Mouse (Mus musculus) embryonic facial prominence, embryonic 13.5 days (tissue): ENCODE data around the gene Arhgef26. TPM values are rescaled to one million over a fixed set of nuclear protein-coding genes. Genes with fewer than 3 reads are reported as not detected.
A peak's percentile ranks its signal among the peaks of the same experiment; 100 is the strongest.

ENCODE experiments used
- ATAC-seq: fragments of 200-750 bp; cut with Nextera tagmentation; 2 replicates; pipeline ENCODE4 v1.8.0; 2017; ENCODE audit warnings: low read depth; ENCODE audit not compliant: insufficient number of reproducible peaks, insufficient read depth, low FRiP score, low TSS enrichment
- H3K27ac ChIP-seq: fragments of 300-500 bp; sonication (generic); 2 replicates; pipeline ENCODE4 v1.5.1; 2015; ENCODE audit warnings: moderate library complexity, mild to moderate bottlenecking, inconsistent platforms
- H3K27me3 ChIP-seq: fragments of 300-500 bp; sonication (generic); 2 replicates; pipeline ENCODE4 v1.6.1; 2015; ENCODE audit warnings: mild to moderate bottlenecking, inconsistent platforms
- H3K36me3 ChIP-seq: fragments of 300-500 bp; sonication (generic); 2 replicates; pipeline ENCODE4 v1.6.1; 2015; ENCODE audit warnings: mild to moderate bottlenecking, inconsistent platforms
- H3K4me1 ChIP-seq: fragments of 300-500 bp; sonication (generic); 2 replicates; pipeline ENCODE4 v1.6.1; 2015; ENCODE audit warnings: inconsistent platforms
- H3K4me2 ChIP-seq: fragments of 300-500 bp; sonication (generic); 2 replicates; pipeline ENCODE4 v1.6.1; 2015; ENCODE audit warnings: moderate library complexity, mild to moderate bottlenecking, inconsistent platforms
- H3K4me3 ChIP-seq: fragments of 300-500 bp; sonication (generic); 2 replicates; pipeline ENCODE4 v1.5.1; 2015; ENCODE audit warnings: mild to moderate bottlenecking, inconsistent platforms
- H3K9ac ChIP-seq: fragments of 300-500 bp; sonication (generic); 2 replicates; pipeline ENCODE4 v1.6.1; 2015; ENCODE audit warnings: mild to moderate bottlenecking, inconsistent platforms
- H3K9me3 ChIP-seq: fragments of 300-500 bp; sonication (generic); 2 replicates; pipeline ENCODE4 v1.6.1; 2016; ENCODE audit warnings: inconsistent platforms
- WGBS: fragments of 180-500 bp; shearing (Covaris S2); methylation state at CpG from one replicate; pipeline ENCODE4 v1.1.7; 2015; ENCODE audit warnings: mixed read lengths; 5-methylcytosine and 5-hydroxymethylcytosine counted together
- polyA plus RNA-seq: library from polyadenylated mRNA; unstranded; fragments of >200 nt; fragmentation: Nextera tagmentation; extraction: Ambion mirVana; gene quantifications from 2 replicates; pipeline ENCODE4 v1.2.1, GENCODE M21; 2015

Gene Arhgef26
- 14.4 and 17.9 TPM in 2 replicates for polyA plus RNA-seq

DNA sequence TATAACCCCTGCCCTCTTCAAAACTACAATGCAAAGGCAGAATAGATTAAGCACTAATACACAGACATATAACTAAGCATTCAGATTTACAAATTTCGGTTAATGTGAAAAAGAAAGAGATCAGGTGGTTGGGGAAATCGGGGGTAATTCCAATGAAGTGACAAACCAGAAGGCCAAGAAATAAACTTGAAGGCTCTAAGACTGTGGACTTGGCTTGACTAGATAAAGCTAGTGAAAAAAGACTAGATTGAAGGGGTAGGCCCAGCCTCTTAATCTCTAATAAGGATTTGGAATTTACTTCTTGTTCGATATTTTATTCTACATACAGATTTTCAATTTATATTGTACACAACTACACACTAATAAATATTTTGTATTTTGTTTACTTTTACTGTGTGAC lies at the start of gene Arhgef26:
Gene Arhgef26 (plus strand): TSS at position 301 of the 400 bp plus-strand sequence.
- Histone ChIP-seq H3K27me3 (peaks cover 12% of the 10 kb centered on the region; the same call in 1 of the 2 replicates), H3K4me2 (peak within 1 kb of the TSS; percentile 87), H3K9ac (peak within 1 kb of the TSS; percentile 87), H3K4me1 (peaks cover 11% of the 10 kb centered on the region; the same call in 1 of the 2 replicates), H3K4me3 (peak within 1 kb of the TSS; percentile 79), H3K36me3 (no peaks in the 10 kb centered on the region), H3K9me3 (no peaks in the 10 kb centered on the region), H3K27ac (peak within 1 kb of the TSS; percentile 22)
- no peak for ATAC-seq
- WGBS: 82% methylated on average over 3 of the region's 3 CpGs

DNA sequence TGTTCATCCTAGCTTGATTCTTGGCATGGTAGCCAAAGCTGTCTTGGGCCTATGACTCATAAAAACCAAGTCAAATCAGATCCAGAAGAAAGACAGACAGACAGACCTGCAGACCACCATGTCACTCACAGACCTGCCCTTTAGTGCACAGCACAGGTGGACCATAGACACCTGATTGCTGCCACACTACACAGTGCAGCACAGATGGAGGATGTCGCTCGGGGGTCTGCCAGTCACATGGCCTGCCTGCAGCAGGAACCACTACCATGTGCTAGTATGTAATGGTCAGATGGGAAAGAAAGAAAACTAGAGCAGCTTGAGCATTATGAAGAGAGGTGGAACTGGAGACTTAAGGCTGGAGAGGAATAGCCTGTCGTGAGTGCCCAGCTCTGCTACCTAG lies 27.7 kb upstream of the Arhgef26 start:
- Histone ChIP-seq H3K9ac (no peak overlapping the region), H3K4me2 (no peak overlapping the region), H3K27me3 (no peaks in the 10 kb centered on the region), H3K36me3 (no peaks in the 10 kb centered on the region), H3K27ac (no peak overlapping the region), H3K4me1 (no peaks in the 10 kb centered on the region), H3K9me3 (no peaks in the 10 kb centered on the region), H3K4me3 (no peak overlapping the region)
- no peak for ATAC-seq
- WGBS: 88% methylated on average over 3 of the region's 3 CpGs

DNA sequence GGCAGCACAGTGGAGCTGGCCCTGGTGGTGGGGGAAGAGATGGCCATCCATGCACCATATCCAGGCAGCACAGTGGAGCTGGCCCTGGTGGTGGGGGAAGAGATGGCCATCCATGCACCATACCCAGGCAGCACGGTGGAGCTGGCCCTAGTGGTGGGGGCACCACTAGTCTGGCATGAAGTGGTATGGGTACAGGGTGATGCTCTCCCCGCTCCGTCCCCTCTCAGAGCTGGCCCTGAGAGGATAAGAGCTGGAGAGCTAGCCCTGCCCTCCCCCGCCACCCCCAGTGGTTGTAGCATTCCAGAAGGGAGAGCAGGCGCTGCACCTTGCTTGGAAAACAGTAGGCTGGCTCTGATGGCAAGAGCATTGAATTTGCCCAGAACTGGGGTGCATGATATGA lies 26.9 kb upstream of the Arhgef26 start:
- H3K4me3 ChIP-seq: no peak overlapping the region
- 97% methylated on average over 5 of the region's 5 CpGs for WGBS
- H3K36me3 ChIP-seq: no peaks in the 10 kb centered on the region
- ATAC-seq: no peak
- no peaks in the 10 kb centered on the region for H3K9me3 ChIP-seq
- no peak overlapping the region for H3K9ac ChIP-seq
- no peaks in the 10 kb centered on the region for H3K27me3 ChIP-seq
- no peaks in the 10 kb centered on the region for H3K4me1 ChIP-seq
- H3K4me2 ChIP-seq: no peak overlapping the region
- H3K27ac ChIP-seq: no peak overlapping the region

DNA sequence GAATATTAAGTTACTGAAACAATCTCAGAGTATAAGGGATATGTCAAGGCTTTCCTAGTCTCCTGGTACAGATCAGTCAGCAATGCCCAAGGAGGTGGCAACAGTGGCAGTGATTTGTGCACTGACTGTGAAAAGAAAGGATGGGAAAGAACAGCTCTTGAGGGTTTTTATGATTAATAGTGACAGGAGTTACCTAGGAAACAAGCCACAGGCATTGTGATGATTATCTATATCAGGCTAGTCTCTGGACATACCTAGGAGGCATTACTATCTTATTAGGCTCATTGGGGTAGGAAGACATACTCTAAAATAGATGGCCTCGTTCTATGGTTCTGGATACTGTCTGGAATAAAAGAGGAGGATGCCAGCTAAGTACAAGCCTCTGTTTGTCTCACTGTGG lies 13.4 kb upstream of the Arhgef26 start:
- no peaks in the 10 kb centered on the region for H3K9me3 ChIP-seq
- no peak overlapping the region for H3K27ac ChIP-seq
- ATAC-seq: no peak
- H3K36me3 ChIP-seq: no peaks in the 10 kb centered on the region
- 68% methylated on average over 1 of the region's 1 CpGs for whole genome bisulfite sequencing
- no peaks in the 10 kb centered on the region for H3K27me3 ChIP-seq
- H3K9ac ChIP-seq: no peak overlapping the region
- no peaks in the 10 kb centered on the region for H3K4me1 ChIP-seq
- H3K4me3 ChIP-seq: no peak overlapping the region
- no peak overlapping the region for H3K4me2 ChIP-seq

DNA sequence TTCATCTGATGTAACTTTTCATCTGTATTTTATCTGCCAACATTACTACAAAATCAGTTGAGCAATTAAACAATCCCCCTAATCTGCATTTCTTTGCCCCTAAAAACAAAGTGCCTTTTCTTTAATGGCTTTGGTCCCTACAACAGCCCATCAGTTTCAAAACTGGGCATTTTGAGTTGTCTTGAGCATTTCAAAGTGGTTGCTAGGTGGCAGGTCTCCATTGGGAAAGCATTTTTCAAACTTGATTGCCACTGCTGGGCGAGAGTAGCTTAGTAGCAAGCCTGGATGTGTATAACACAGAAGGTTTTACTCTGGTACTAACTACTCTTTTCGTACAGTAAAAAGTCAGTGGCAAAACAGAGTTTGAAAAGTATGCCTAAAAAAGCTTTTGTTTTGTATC lies 10.2 kb upstream of the Arhgef26 start:
- WGBS: 74% methylated on average over 2 of the region's 2 CpGs

DNA sequence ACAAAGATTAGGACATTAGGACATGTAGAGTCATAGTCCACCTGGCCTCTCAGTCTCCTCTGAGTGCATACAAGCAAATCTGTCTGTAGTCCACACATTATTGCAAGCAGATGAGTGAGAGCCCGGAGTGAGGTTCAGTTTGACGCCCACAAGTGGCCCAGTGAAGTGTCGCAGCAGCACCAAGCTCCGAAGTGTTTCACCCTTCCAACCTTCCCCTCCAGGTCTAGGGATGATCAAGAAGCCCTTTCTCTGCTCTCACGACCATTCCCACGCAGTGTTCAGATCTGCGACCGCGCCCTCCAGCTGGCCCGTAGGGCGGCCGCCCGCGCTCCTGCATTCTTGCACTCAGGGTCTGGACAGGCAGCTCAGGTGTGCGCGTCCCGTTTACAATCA lies 313 bp downstream of the Arhgef26 start:
- H3K9ac ChIP-seq: peak overlapping the region; percentile 87
- peaks cover 11% of the 10 kb centered on the region; the same call in 1 of the 2 replicates for H3K4me1 ChIP-seq
- H3K27me3 ChIP-seq: peaks cover 12% of the 10 kb centered on the region; the same call in 1 of the 2 replicates
- no peaks in the 10 kb centered on the region; the same call in 1 of the 2 replicates for H3K36me3 ChIP-seq
- 1% methylated on average over 17 of the region's 17 CpGs for WGBS
- H3K4me2 ChIP-seq: peak overlapping the region; percentile 87
- H3K27ac ChIP-seq: no peak overlapping the region
- no peak for ATAC-seq
- no peaks in the 10 kb centered on the region for H3K9me3 ChIP-seq
- H3K4me3 ChIP-seq: peak overlapping the region; percentile 79

More for the DNA sequence above, 10.2 kb upstream of the Arhgef26 start:
- Histone ChIP-seq H3K27ac (no peak overlapping the region), H3K9me3 (no peaks in the 10 kb centered on the region), H3K9ac (no peak overlapping the region), H3K4me3 (no peak overlapping the region), H3K27me3 (no peaks in the 10 kb centered on the region), H3K36me3 (no peaks in the 10 kb centered on the region), H3K4me2 (no peak overlapping the region), H3K4me1 (no peaks in the 10 kb centered on the region)
- no peak for ATAC-seq

DNA sequence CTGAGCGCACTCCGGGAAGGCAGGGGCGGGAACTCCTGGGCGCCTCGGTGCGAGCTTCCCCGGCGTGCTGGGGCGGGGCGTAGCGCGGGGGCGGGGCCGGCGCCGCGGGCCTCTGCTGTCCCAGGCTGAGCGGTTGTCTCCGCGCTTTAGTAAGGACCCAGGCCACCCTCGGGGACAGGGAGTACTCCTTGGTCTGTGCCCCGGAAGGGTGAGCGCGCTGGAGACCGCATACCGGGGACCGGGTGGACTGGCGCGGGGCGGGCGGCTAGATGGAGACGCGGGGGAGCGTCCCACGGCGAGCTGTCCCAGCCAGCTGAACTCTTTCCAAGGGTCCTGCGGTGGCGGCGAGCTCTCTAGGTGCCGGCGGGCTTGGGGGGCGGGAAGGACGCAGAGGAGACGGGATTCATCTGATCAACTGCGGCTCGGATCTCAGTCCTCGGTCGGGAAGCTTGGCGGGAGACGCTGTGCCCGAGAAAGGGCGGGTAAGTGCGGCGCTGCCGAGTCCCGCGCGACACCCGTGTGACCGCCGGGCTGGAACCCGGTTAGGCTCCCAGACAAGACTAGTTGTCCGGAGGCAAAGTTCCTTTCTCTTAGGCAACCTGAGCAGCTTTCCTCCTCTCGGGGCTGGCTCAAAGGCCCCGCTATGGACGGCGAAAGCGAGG lies 841 bp downstream of the Arhgef26 start:
- Histone ChIP-seq H3K27me3 (peaks cover 12% of the 10 kb centered on the region; the same call in 1 of the 2 replicates), H3K36me3 (no peaks in the 10 kb centered on the region; the same call in 1 of the 2 replicates), H3K9me3 (no peaks in the 10 kb centered on the region), H3K27ac (peak overlapping the region; percentile 22), H3K9ac (peak overlapping the region; percentile 87), H3K4me3 (peak overlapping the region; percentile 79), H3K4me1 (peaks cover 11% of the 10 kb centered on the region; the same call in 1 of the 2 replicates), H3K4me2 (peak overlapping the region; percentile 87)
- peak; percentile 89 for ATAC-seq
- under 1% methylated on average over 66 of the region's 68 CpGs for WGBS

DNA sequence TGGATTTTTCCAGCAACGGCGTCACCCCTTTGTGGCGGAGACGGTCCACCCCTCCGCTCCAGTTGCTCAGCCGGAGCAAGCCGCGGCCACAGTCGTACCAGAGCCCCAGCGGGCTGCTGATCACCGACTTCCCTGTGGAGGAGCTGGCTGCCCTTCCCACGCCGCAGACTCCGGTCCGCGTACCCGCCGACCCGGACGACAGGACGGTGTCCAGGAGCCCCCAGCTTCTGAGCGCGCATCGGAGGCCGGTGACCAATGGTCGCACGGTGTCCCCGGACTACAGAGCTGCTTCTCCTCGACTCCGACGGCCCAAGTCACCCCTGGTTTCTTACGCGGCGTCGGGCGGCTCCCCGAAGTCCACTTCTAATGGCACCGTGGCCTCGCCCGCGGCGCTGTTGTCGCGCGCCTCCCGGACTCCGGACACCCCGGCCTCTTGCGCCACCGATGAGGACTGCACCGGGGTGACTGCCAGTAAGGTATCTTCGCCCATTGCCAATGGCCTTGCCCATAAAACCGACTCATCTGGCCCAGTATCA lies 1.4 kb downstream of the Arhgef26 start:
- ATAC-seq: 0 out of 2 replicates have a peak, but pooled peaks have one; percentile 28
- Histone ChIP-seq H3K36me3 (no peaks in the 10 kb centered on the region; the same call in 1 of the 2 replicates), H3K4me1 (peaks cover 11% of the 10 kb centered on the region; the same call in 1 of the 2 replicates), H3K27me3 (peaks cover 12% of the 10 kb centered on the region; the same call in 1 of the 2 replicates), H3K27ac (peak overlapping the region; percentile 22; the same call in 1 of the 2 replicates), H3K9ac (peak overlapping the region; percentile 87), H3K4me2 (peak overlapping the region; percentile 87), H3K4me3 (peak overlapping the region; percentile 79), H3K9me3 (no peaks in the 10 kb centered on the region)
- WGBS: 0% methylated on average over 53 of the region's 53 CpGs

DNA sequence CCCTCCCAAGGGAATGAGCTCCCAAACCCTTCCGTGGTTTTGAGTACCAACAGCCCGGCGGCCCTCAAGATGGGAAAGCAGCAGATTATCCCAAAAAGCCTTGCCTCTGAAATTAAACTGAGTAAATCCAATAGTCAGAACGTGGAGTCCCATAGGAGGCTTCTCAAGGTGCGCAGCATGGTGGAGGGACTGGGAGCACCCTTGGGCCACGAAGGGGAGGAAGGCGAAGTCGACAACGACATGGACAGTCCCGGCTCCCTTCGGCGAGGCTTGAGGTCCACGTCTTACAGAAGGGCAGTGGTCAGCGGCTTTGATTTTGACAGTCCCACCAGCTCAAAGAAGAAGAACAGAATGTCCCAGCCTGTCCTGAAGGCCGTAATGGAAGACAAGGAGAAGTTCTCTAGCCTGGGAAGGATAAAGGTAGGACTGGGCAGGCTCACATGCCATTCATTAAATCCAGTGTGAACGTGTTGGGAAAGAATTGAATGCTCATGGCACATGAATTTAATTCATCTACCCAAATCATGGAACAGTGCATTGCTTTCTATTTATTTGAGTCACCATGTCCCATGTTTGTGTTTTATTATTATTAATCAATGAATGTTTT lies 2.1 kb downstream of the Arhgef26 start:
- WGBS: 8% methylated on average over 16 of the region's 16 CpGs
- ATAC-seq: no peak
- H3K4me2 ChIP-seq: peak overlapping the region; percentile 87
- H3K27me3 ChIP-seq: peaks cover 12% of the 10 kb centered on the region; the same call in 1 of the 2 replicates
- peak overlapping the region; percentile 87 for H3K9ac ChIP-seq
- peaks cover 3% of the 10 kb centered on the region; the same call in 1 of the 2 replicates for H3K36me3 ChIP-seq
- peak overlapping the region; percentile 79 for H3K4me3 ChIP-seq
- peaks cover 11% of the 10 kb centered on the region; the same call in 1 of the 2 replicates for H3K4me1 ChIP-seq
- H3K9me3 ChIP-seq: no peaks in the 10 kb centered on the region
- no peak overlapping the region for H3K27ac ChIP-seq

DNA sequence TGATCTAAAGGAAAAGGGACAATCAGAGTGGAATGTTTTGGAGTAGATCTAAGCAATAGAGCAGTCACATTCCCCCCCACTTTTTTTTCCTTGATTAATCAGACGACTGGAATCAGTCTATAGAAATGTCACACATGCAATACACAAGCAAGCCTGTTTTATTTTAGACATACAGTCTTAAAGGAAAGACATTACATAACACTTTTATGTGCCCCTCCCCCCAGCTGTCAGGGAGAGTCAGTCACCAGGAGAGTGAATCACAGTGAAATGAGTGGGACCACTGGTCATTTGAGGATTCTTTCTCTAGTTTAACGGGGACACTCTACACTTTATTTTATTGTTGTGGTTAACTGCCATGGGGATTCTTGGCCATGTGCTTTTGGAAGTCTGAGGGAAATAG lies 2.7 kb downstream of the Arhgef26 start:
- 11% methylated on average over 2 of the region's 2 CpGs for WGBS
- H3K27me3 ChIP-seq: peaks cover 12% of the 10 kb centered on the region; the same call in 1 of the 2 replicates
- peaks cover 11% of the 10 kb centered on the region; the same call in 1 of the 2 replicates for H3K4me1 ChIP-seq
- peaks cover 4% of the 10 kb centered on the region; the same call in 1 of the 2 replicates for H3K36me3 ChIP-seq
- H3K4me3 ChIP-seq: peak overlapping the region; percentile 79
- H3K4me2 ChIP-seq: peak overlapping the region; percentile 87
- no peak overlapping the region for H3K9ac ChIP-seq
- H3K9me3 ChIP-seq: no peaks in the 10 kb centered on the region
- H3K27ac ChIP-seq: no peak overlapping the region
- no peak for ATAC-seq

DNA sequence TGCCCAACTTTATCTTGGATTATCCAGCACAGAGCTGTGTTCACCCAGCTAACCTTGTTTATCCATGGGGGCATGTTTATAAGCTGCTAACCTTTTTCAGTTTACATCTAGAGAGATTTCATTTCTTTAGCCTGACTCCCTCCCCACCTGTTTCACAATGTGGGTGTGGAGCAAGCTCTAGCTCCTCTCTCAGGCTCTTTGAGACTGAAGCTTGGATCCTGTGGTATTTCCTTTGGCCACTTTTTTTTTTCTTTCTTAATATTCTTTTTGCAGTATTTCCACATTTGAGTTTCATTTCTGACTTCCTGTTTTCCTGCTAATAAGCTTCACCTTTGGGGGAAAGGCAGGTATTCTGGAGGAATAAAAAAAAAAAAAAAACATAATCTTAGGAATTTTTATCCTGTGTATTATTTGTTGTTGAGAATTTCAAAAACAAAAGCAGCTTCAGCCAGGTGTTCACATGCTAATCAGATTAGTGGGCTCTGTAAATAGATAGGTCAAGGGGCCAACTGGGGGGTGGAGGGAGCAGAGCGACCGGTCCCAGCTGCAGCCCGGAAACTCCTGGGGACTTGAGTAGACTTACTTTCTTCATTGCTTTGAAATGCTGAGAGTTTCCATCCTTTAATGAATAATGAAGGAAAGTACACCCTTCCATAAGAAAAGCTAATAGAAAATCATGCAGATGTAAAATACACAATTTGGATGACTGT lies 3.5 kb downstream of the Arhgef26 start:
- Histone ChIP-seq H3K9ac (no peak overlapping the region), H3K27me3 (peaks cover 12% of the 10 kb centered on the region; the same call in 1 of the 2 replicates), H3K36me3 (peaks cover 4% of the 10 kb centered on the region; the same call in 1 of the 2 replicates), H3K4me3 (peak overlapping the region; percentile 79), H3K4me1 (peaks cover 11% of the 10 kb centered on the region; the same call in 1 of the 2 replicates), H3K9me3 (no peaks in the 10 kb centered on the region), H3K4me2 (peak overlapping the region; percentile 87), H3K27ac (no peak overlapping the region)
- no peak for ATAC-seq
- WGBS: 21% methylated on average over 3 of the region's 3 CpGs
